Mouse (Mus musculus) neural tube, embryonic 11.5 days (tissue): Measurements from ENCODE around the gene Ppp1r13b. TPM values are rescaled to one million over a fixed set of nuclear protein-coding genes. Genes with fewer than 3 reads are reported as not detected.

Experiments used
- ATAC-seq: fragments of 200-750 bp; cut with Nextera tagmentation; 2 replicates; pipeline ENCODE4 v1.8.0; 2017; ENCODE audit warnings: moderate number of reproducible peaks, mild to moderate bottlenecking, moderate TSS enrichment, moderate library complexity; ENCODE audit not compliant: insufficient read depth, low FRiP score, low TSS enrichment
- DNase-seq: peaks from one replicate; pipeline ENCODE4 v3.0.0-alpha.2; 2015; ENCODE audit warnings: low spot score
- H3K27ac ChIP-seq: fragments of 300-500 bp; sonication (generic); 2 replicates; pipeline ENCODE4 v1.5.1; 2014; ENCODE audit warnings: low read depth, mild to moderate bottlenecking, low read length
- H3K27me3 ChIP-seq: fragments of 300-500 bp; sonication (generic); 2 replicates; pipeline ENCODE4 v1.6.1; 2014; ENCODE audit warnings: mild to moderate bottlenecking, low read length, mixed read lengths; ENCODE audit not compliant: control insufficient read depth, insufficient read depth
- H3K36me3 ChIP-seq: fragments of 300-500 bp; sonication (generic); 2 replicates; pipeline ENCODE4 v1.6.1; 2014; ENCODE audit warnings: mild to moderate bottlenecking, low read length, moderate library complexity, mixed read lengths; ENCODE audit not compliant: control insufficient read depth, insufficient read depth
- H3K4me1 ChIP-seq: fragments of 300-500 bp; sonication (generic); 2 replicates; pipeline ENCODE4 v1.6.1; 2014; ENCODE audit warnings: low read length, mixed read lengths; ENCODE audit not compliant: control insufficient read depth, insufficient read depth
- H3K4me2 ChIP-seq: fragments of 300-500 bp; sonication (generic); 2 replicates; pipeline ENCODE4 v1.6.1; 2014; ENCODE audit warnings: low read depth, mild to moderate bottlenecking, moderate library complexity
- H3K4me3 ChIP-seq: fragments of 300-500 bp; sonication (generic); 2 replicates; pipeline ENCODE4 v1.5.1; 2014; ENCODE audit warnings: low read depth, low read length
- H3K9ac ChIP-seq: fragments of 300-500 bp; sonication (generic); 2 replicates; pipeline ENCODE4 v1.6.1; 2014; ENCODE audit warnings: mild to moderate bottlenecking, low read length
- H3K9me3 ChIP-seq: fragments of 300-500 bp; sonication (generic); 2 replicates; pipeline ENCODE4 v1.6.1; 2016; ENCODE audit warnings: low read length; ENCODE audit not compliant: control insufficient read depth
- WGBS: fragments of 180-500 bp; shearing (Covaris S2); extraction: QIAGEN DNeasy Blood & Tissue Kit; methylation state at CpG from one replicate; pipeline ENCODE4 v1.1.7; 2014; 5-methylcytosine and 5-hydroxymethylcytosine counted together
- polyA plus RNA-seq: library from polyadenylated mRNA; unstranded; fragments of >200 nt; fragmentation: Nextera tagmentation; extraction: Ambion mirVana; gene quantifications from 2 replicates; pipeline ENCODE4 v1.2.1, GENCODE M21; 2014

The Ppp1r13b gene
- polyA plus RNA-seq, 1 experiment from 2014 or later = 10.2 TPM

DNA sequence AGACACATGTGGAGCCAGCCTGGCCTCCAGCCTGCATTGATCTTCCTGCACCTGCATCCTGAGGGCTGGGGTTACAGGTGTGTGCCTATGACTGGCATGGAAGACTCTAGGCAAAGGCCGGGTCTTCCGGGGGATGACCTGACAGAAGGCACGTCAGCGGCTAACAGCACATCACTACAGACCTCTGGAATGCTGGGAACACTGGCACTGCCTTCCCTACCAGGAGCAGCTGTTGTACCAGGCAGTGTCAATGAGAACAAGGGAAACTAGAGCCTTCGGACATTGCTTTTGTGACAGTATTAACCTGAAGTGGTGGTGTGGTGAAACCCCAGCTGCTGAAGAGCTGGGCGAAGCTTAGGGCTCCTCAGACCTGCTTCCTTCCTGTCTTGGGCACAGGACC is 99.1 kb downstream of the Ppp1r13b start:
- H3K27ac ChIP-seq = no peak overlapping the region
- H3K36me3 ChIP-seq = peaks cover 11% of the 10 kb centered on the region
- no peak overlapping the region for H3K4me2 ChIP-seq
- no peak overlapping the region for H3K4me3 ChIP-seq
- H3K27me3 ChIP-seq = no peaks in the 10 kb centered on the region
- ATAC-seq (no peak), DNase-seq (no peak)
- no peaks in the 10 kb centered on the region for H3K9me3 ChIP-seq
- peaks cover 13% of the 10 kb centered on the region for H3K4me1 ChIP-seq
- H3K9ac ChIP-seq = no peak overlapping the region
- 87% methylated on average over 6 of the region's 6 CpGs for WGBS

DNA sequence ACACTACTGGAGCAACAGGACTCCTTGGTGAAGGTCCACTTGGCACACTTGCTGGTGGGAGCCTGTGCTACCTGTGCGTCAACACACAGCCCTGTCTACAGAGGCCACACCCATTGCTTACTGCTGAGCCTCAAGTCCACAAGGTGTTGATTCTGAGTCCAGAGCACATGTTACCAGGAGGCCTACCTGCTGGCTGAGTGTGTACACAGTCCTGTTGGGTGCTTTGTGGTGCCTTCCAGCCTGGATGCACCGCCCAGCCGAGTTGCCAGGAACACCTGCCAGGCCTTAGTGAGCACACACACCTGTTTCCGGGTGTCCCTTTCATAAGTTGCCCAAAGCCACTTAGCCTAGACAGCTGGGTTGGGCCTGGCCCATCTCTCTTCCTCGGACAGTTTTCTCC is 104.4 kb downstream of the Ppp1r13b start:
- DNase-seq (no peak), ATAC-seq (no peak)
- no peaks in the 10 kb centered on the region for H3K4me1 ChIP-seq
- no peaks in the 10 kb centered on the region for H3K27me3 ChIP-seq
- H3K4me3 ChIP-seq = no peak overlapping the region
- H3K9me3 ChIP-seq = no peaks in the 10 kb centered on the region
- WGBS = 92% methylated on average over 5 of the region's 5 CpGs
- H3K27ac ChIP-seq = no peak overlapping the region
- H3K4me2 ChIP-seq = no peak overlapping the region
- peaks cover 19% of the 10 kb centered on the region for H3K36me3 ChIP-seq
- no peak overlapping the region for H3K9ac ChIP-seq

DNA sequence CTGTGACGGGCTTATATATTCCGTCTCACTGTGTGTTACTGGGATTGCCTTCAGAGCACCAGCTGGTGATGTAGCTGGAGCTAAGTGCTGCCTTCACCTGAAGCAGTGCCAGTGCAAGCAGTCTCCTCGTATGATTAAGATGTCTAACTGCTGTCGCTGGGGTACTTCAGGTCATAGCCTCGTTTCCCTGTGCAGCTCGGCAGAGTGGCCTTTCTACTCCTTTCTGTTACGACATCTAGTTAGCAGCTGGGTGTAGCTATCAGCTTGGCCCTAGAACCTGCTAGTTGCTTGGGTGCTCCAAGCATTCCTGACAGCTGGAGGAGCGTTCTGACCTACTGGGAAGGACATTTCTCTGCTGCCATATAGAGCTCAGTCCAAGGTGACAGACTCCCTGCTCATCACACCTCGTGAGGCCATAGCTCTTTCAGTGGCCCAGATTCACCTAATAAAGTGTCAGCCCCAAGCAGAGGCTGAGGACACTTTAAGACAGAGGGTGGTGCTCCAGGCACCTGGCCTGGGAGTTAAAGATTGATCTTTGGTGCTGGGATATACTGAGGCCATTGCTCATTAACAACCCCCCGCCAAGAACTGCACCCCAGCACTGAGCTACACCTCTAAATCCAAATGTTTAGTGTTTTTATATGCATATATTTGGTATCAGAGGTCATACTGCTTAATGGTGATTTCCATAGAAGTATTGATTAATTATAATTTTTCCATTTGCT is 107.3 kb downstream of the Ppp1r13b start:
- Histone ChIP-seq H3K9ac (no peak overlapping the region), H3K9me3 (no peaks in the 10 kb centered on the region), H3K4me1 (no peaks in the 10 kb centered on the region), H3K4me3 (no peak overlapping the region), H3K36me3 (peaks cover 18% of the 10 kb centered on the region), H3K27ac (no peak overlapping the region), H3K27me3 (no peaks in the 10 kb centered on the region), H3K4me2 (no peak overlapping the region)
- no peak for DNase-seq
- 88% methylated on average over 10 of the region's 10 CpGs for WGBS
- ATAC-seq = no peak

DNA sequence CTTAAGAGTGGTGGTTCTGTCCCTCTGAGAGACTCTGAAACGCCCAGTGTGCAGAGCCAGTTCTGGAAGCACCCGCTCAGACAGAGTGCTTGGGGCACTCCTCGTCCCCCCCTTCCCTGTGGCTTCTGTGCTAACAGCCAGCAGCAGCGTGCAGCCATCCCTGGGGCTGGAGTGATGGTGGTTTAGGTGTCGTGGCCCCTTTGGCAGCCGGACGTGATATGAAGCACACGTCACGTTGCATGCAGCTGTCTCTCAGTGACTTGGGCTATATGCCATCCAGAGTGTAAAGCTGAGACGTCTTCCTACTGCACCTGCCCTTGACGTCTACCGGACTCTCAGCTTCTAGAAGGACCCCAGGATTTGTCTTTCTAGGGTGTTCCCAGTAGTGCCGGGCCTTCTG is 109.4 kb downstream of the Ppp1r13b start:
- H3K9me3 ChIP-seq = no peaks in the 10 kb centered on the region
- no peak for DNase-seq
- H3K4me3 ChIP-seq = no peak overlapping the region
- H3K4me1 ChIP-seq = no peaks in the 10 kb centered on the region
- WGBS = 93% methylated on average over 13 of the region's 13 CpGs
- no peak overlapping the region for H3K9ac ChIP-seq
- no peak for ATAC-seq
- H3K4me2 ChIP-seq = no peak overlapping the region
- no peak overlapping the region for H3K27ac ChIP-seq
- H3K36me3 ChIP-seq = peaks cover 14% of the 10 kb centered on the region
- no peaks in the 10 kb centered on the region for H3K27me3 ChIP-seq

DNA sequence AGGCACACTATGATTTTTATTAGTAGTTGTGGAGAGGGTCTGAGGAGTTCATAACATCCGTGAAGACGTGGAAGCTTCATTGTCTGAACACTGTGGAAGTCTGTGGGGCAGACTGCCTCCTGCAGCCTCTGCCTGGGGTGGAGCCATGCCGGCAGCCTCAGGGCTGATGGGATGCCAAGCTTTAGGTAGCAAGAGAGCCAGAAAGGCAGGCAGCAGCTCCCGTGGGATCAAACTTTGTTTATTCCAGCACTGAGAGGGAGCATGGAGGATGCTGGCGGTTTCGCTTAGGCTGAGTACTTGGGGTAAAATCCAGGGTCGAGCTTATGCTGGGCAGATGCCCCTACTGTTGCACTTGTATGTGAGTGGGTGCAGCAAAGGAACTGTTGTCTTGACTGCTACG is 110.7 kb downstream of the Ppp1r13b start:
- H3K9ac ChIP-seq = no peak overlapping the region
- no peaks in the 10 kb centered on the region for H3K27me3 ChIP-seq
- 90% methylated on average over 8 of the region's 8 CpGs for WGBS
- peaks cover 16% of the 10 kb centered on the region for H3K36me3 ChIP-seq
- H3K4me1 ChIP-seq = no peaks in the 10 kb centered on the region
- no peak overlapping the region for H3K4me3 ChIP-seq
- no peaks in the 10 kb centered on the region for H3K9me3 ChIP-seq
- H3K27ac ChIP-seq = no peak overlapping the region
- ATAC-seq = no peak
- no peak overlapping the region for H3K4me2 ChIP-seq
- no peak for DNase-seq

DNA sequence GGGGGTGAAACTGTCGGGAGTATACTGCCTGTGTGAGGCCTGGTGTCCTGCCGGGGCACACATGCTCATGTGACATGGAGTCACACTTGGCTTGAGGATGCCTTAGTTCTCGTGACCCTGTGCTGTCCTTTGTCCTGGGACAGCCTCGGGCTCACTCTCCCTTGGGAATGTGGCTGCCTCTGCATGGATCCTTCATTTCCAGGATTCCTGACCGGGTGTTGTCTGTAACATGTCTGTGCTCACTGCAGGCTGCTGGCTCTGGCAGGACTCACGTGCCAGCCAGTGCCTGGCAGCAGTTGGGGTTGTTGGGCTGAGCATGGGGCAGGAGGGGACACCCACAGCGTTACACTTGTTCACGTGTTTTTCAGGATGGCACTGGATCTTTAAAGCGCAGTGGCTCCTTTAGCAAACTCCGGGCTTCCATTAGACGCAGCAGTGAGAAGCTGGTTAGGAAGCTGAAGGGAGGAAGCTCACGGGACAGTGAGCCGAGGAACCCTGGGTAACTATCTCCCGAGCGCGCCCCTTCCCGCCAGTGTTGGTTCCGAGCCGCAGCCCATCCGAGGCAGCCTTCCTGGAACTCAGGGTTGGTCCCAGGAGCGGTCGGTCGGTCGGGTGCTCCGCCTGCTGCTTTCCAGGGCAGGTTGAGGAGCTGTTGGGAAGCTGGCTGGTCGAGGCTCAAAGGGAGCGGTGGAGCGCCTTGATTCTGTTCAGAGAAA is 112.6 kb downstream of the Ppp1r13b start:
- WGBS = 91% methylated on average over 28 of the region's 28 CpGs
- H3K9me3 ChIP-seq = no peaks in the 10 kb centered on the region
- H3K27me3 ChIP-seq = no peaks in the 10 kb centered on the region
- ATAC-seq = no peak
- no peak overlapping the region for H3K4me3 ChIP-seq
- H3K36me3 ChIP-seq = peaks cover 12% of the 10 kb centered on the region
- H3K4me2 ChIP-seq = no peak overlapping the region
- H3K9ac ChIP-seq = no peak overlapping the region
- no peaks in the 10 kb centered on the region for H3K4me1 ChIP-seq
- H3K27ac ChIP-seq = no peak overlapping the region
- no peak for DNase-seq

DNA sequence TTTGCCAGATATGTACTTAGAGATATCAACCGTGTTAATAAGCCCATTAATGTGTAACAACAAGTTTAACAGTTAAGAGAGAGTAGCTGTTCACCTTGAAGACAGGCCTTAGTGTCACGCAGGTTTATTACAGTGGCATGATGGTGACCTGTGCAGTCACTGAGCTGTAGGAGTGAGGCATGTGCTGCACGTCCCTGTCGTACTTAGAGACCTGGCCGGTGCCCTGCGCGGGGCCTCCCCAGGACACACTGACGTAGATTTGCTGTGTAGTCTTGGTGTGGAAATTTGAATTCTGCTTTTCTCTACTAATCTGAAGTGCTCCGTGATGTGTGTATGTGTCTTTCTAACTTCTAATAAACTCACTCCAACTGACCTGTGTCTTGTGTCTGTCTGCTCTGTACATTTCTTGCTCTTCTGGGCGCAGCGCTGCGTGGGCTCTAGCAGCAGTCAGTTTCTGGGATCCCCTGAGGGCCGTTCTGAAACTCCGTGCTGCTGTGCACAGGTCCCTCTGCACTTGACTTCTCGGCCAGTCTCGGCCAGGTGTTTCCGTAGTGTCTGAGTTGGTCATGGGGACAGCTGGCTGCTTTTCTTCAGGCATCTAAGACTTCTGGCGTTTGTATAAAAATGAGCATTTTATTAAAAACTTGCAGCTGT is 113.3 kb downstream of the Ppp1r13b start:
- peaks cover 18% of the 10 kb centered on the region for H3K36me3 ChIP-seq
- no peaks in the 10 kb centered on the region for H3K27me3 ChIP-seq
- H3K9me3 ChIP-seq = no peaks in the 10 kb centered on the region
- no peaks in the 10 kb centered on the region for H3K4me1 ChIP-seq
- H3K27ac ChIP-seq = no peak overlapping the region
- WGBS = 96% methylated on average over 18 of the region's 18 CpGs
- no peak for ATAC-seq
- no peak overlapping the region for H3K4me2 ChIP-seq
- DNase-seq = no peak
- H3K4me3 ChIP-seq = no peak overlapping the region
- H3K9ac ChIP-seq = no peak overlapping the region

DNA sequence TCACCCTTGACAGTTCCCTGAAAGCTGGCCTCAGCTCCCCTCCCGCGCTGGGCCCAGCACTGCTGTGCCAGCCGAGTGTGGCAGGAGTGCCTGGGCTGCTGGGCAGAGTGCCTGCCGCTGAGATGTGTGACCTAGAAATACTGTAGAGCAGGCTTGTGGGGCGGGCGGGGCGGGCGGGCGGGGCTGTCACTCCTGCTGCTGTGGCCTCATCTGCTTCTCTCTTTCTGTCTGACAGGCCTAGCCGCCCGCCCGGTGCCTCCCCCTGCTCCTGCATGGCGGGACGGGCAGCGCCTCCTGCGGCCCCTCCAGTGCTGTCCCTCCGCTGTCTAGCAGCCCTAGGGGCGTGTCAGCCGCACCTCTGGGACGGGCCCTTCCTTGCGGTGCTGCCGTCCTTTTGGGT is 113.8 kb downstream of the Ppp1r13b start:
- DNase-seq (no peak), ATAC-seq (no peak)
- H3K9me3 ChIP-seq = no peaks in the 10 kb centered on the region
- H3K4me3 ChIP-seq = no peak overlapping the region
- 82% methylated on average over 20 of the region's 22 CpGs for WGBS
- no peaks in the 10 kb centered on the region for H3K27me3 ChIP-seq
- no peak overlapping the region for H3K4me2 ChIP-seq
- H3K36me3 ChIP-seq = peaks cover 19% of the 10 kb centered on the region
- H3K4me1 ChIP-seq = no peaks in the 10 kb centered on the region
- no peak overlapping the region for H3K27ac ChIP-seq
- H3K9ac ChIP-seq = no peak overlapping the region
